In the genomic region with DNA sequence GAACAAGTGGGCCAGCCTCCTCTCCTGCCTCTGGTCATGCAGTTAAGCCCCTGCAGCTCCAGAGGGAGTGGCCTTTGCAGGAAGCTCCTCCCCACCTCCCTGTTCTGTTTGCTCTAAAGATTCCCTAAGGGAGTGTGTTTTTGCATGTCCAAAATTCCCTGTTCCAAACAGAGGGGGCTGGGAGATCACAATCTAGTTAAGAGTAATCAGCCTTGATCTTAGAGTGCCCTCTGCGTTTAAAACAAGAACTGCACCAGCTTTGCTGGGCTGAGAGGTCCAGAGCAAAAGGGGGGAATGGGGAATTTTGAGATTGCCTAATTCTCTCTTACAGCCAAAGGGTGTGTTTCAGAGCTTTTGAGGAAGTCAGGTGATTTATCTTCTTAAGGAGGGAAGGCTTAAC, we compare ENCODE assay signal across 10 mouse cellular contexts. TPM values are rescaled to one million over a fixed set of nuclear protein-coding genes. Genes with fewer than 3 reads are reported as not detected.
DNase-seq lines count a peak whose midpoint lies in the region; ATAC-seq and TF ChIP-seq lines count a peak whose summit lies in the region.
"Not testable (repeated sequence)": the region's sequence is repeated elsewhere in the genome, so short reads cannot be mapped to it uniquely, and the experiment has no call there.
"Had no signal": no experiment of that assay in that cellular context is flagged by ENCODE, and none has a peak within 500 bp of the region (broad histone marks: within the 10 kb centered on the region; RNA-seq: fewer than 3 reads in every experiment).

A gene (minus strand): TSS at position 76 of the 400 bp plus-strand sequence.

- not testable (repeated sequence) for H3K4me1 ChIP-seq in embryonic facial prominence, embryonic 14.5 days (ENCODE audit: control insufficient read depth, insufficient read depth, low read length); kidney, embryonic 16.5 days (ENCODE audit: insufficient read depth, low read length); midbrain, embryonic 14.5 days (ENCODE audit: control insufficient read depth, insufficient read depth, low read length); stomach, embryonic 16.5 days (ENCODE audit: control insufficient read depth, insufficient read depth, low read length)

- not testable (repeated sequence) for H3K79me3 ChIP-seq in C2C12 (ENCODE audit: low read depth)

- peak; percentile 5 for DNase-seq in brain, embryonic 14.5 days (ENCODE audit: low read depth)
- DNase-seq in embryonic facial prominence, embryonic 14.5 days (ENCODE audit: low spot score), result peak; percentile 15
- peak; percentile 57 to 82 for DNase-seq in heart, adult 9 months (ENCODE audit: low spot score in 2 of 2)
- peak; percentile 26 for DNase-seq in liver
- DNase-seq in midbrain, embryonic 14.5 days, result peak; percentile 43

- H3K27ac ChIP-seq in embryonic facial prominence, embryonic 14.5 days (replicated peaks; ENCODE audit: low read depth, low read length); kidney, embryonic 16.5 days (ENCODE audit: low read length); midbrain, embryonic 14.5 days (replicated peaks; ENCODE audit: low read depth, low read length); stomach, embryonic 16.5 days (ENCODE audit: low read length): not testable (repeated sequence)

- H3K4me3 ChIP-seq in C2C12 (ENCODE audit: insufficient read depth, poor library complexity, severe bottlenecking); embryonic facial prominence, embryonic 14.5 days (ENCODE audit: low read depth, low read length); kidney, embryonic 16.5 days (ENCODE audit: low read length); midbrain, embryonic 14.5 days (replicated peaks; ENCODE audit: low read depth, low read length); stomach, embryonic 16.5 days (replicated peaks; ENCODE audit: low read length): not testable (repeated sequence)

- H3K4me2 ChIP-seq in embryonic facial prominence, embryonic 14.5 days (ENCODE audit: low read depth, low read length); midbrain, embryonic 14.5 days (ENCODE audit: low read length); stomach, embryonic 16.5 days (ENCODE audit: low read depth, low read length): not testable (repeated sequence)
- 0 out of 2 replicates have a peak within 1 kb of the TSS, but pooled peaks have one; percentile 23 for H3K4me2 ChIP-seq in kidney, embryonic 16.5 days (replicated peaks; ENCODE audit: low read depth, low read length)

- H3K36me3 ChIP-seq in C2C12 (ENCODE audit: control insufficient read depth, insufficient read depth); embryonic facial prominence, embryonic 14.5 days (ENCODE audit: control insufficient read depth, insufficient read depth, low read length); kidney, embryonic 16.5 days (ENCODE audit: insufficient read depth, low read length); midbrain, embryonic 14.5 days (ENCODE audit: control insufficient read depth, insufficient read depth, low read length); stomach, embryonic 16.5 days (ENCODE audit: control insufficient read depth, insufficient read depth, low read length): not testable (repeated sequence)

- not testable (repeated sequence) for H3K9me3 ChIP-seq in embryonic facial prominence, embryonic 14.5 days (ENCODE audit: control insufficient read depth, low read length); kidney, embryonic 16.5 days (ENCODE audit: low read length); midbrain, embryonic 14.5 days (ENCODE audit: control insufficient read depth, low read length); stomach, embryonic 16.5 days (replicated peaks; ENCODE audit: control insufficient read depth, low read length)

- H3ac ChIP-seq in C2C12 (ENCODE audit: control insufficient read depth, insufficient read length, low read depth), result not testable (repeated sequence)

- H3K9ac ChIP-seq in embryonic facial prominence, embryonic 14.5 days (ENCODE audit: low read depth, low read length); kidney, embryonic 16.5 days (replicated peaks; ENCODE audit: low read length); midbrain, embryonic 14.5 days (replicated peaks; ENCODE audit: low read length); stomach, embryonic 16.5 days (ENCODE audit: low read length): not testable (repeated sequence)

- TF ChIP-seq POLR2A in brain, embryonic 14.5 days (IDR thresholded peaks at IDR 0.05; ENCODE audit: borderline replicate concordance, extremely low read depth, insufficient read depth, insufficient read length, poor library complexity, severe bottlenecking), result not testable (repeated sequence)

- not testable (repeated sequence) for H3K27me3 ChIP-seq in C2C12 (ENCODE audit: control insufficient read depth, insufficient read depth, insufficient read length); embryonic facial prominence, embryonic 14.5 days (replicated peaks; ENCODE audit: control insufficient read depth, insufficient read depth, low read length); kidney, embryonic 16.5 days (ENCODE audit: insufficient read depth, low read length); midbrain, embryonic 14.5 days (ENCODE audit: control insufficient read depth, insufficient read depth, low read length); stomach, embryonic 16.5 days (ENCODE audit: control insufficient read depth, insufficient read depth, low read length)

- not testable (repeated sequence) for ATAC-seq in embryonic facial prominence, embryonic 14.5 days (ENCODE audit: low read depth)
- peak; percentile 81 for ATAC-seq in kidney, embryonic 16.5 days (ENCODE audit: low FRiP score, low TSS enrichment)
- ATAC-seq in midbrain, embryonic 14.5 days (ENCODE audit: low FRiP score, low TSS enrichment), result 0 out of 2 replicates have a peak, but pooled peaks have one; percentile 17
- ATAC-seq in stomach, embryonic 16.5 days (ENCODE audit: insufficient read depth, low FRiP score), result peak; percentile 68

- not testable (repeated sequence) for H3K79me2 ChIP-seq in C2C12 (ENCODE audit: control insufficient read depth, insufficient read depth)

- 0% methylated on average over 1 of the region's 1 CpGs for WGBS in embryonic facial prominence, embryonic 14.5 days
- 0% methylated on average over 1 of the region's 1 CpGs for WGBS in kidney, embryonic 16.5 days
- WGBS in midbrain, embryonic 14.5 days, result 0% methylated on average over 1 of the region's 1 CpGs
- WGBS in stomach, embryonic 16.5 days, result 9% methylated on average over 1 of the region's 1 CpGs

- not testable (repeated sequence) for TF ChIP-seq CTCF in C2C12 (IDR thresholded peaks at IDR 0.05; ENCODE audit: control insufficient read depth, insufficient read depth, insufficient read length)
- TF ChIP-seq CTCF in brain, embryonic 14.5 days (IDR thresholded peaks at IDR 0.05; ENCODE audit: borderline replicate concordance, extremely low read depth, insufficient read depth, insufficient read length), result peak; percentile 44; the same call in 1 of the 2 replicates

TF ChIP-seq in C2C12, 6 proteins besides CTCF, POLR2A, EP300 and RAD21:
- TF ChIP-seq CEBPB (IDR thresholded peaks at IDR 0.05; ENCODE audit: low read depth), result peak; percentile 4

RNA-seq across cellular contexts. Expression of the gene that starts here (rescaled TPM):
- polyA plus RNA-seq in C2C12 (2012; fragmentation: generic; extraction: Trizol), result 0.05 TPM
- 0.54 and 0.57 TPM in 2 replicates for polyA plus RNA-seq in brain, embryonic 14.5 days (2012; rRNA removed)
- polyA plus RNA-seq in embryonic facial prominence, embryonic 14.5 days (2014; fragmentation: Nextera tagmentation; extraction: Ambion mirVana), result 5.4 and 7.4 TPM in 2 replicates
- 28.6 and 29.0 TPM in 2 replicates for polyA plus RNA-seq in kidney, embryonic 16.5 days (2015; fragmentation: Nextera tagmentation; extraction: Ambion mirVana)
- polyA plus RNA-seq in midbrain, embryonic 14.5 days (2014; fragmentation: Nextera tagmentation; extraction: Ambion mirVana), result 0.27 and 0.28 TPM in 2 replicates
- 12.6 and 15.2 TPM in 2 replicates for polyA plus RNA-seq in stomach, embryonic 16.5 days (2015; fragmentation: Nextera tagmentation; extraction: Ambion mirVana)
- polyA plus RNA-seq: forebrain, embryonic 11.5 days; G1E had no signal

Comparison
In these comparisons a context has a peak if more than half of its experiments do, and no peak if none do; other contexts are left out.
1. Peak in DNase-seq in brain, embryonic 14.5 days; RNA of the gene not detected or under 1 TPM.
2. Peak in DNase-seq and ATAC-seq in midbrain, embryonic 14.5 days; RNA of the gene not detected or under 1 TPM.
3. DNase-seq: peak in every context shown above with its lines; median percentile 70 in heart, adult 9 months; 43 in midbrain, embryonic 14.5 days; 26 in liver; 15 in embryonic facial prominence, embryonic 14.5 days; 5 in brain, embryonic 14.5 days.